Mouse (Mus musculus) brain, embryonic 18.5 days (tissue): ENCODE measurements around the gene Atp5l.
"Not testable (repeated sequence)": the region's sequence is repeated elsewhere in the genome, so short reads cannot be mapped to it uniquely, and the experiment has no call there.

Experiments
- DNase-seq: peaks from one replicate; pipeline ENCODE4 v3.0.0-alpha.2; 2012; ENCODE audit warnings: low read depth, low spot score

The Atp5l gene

DNA sequence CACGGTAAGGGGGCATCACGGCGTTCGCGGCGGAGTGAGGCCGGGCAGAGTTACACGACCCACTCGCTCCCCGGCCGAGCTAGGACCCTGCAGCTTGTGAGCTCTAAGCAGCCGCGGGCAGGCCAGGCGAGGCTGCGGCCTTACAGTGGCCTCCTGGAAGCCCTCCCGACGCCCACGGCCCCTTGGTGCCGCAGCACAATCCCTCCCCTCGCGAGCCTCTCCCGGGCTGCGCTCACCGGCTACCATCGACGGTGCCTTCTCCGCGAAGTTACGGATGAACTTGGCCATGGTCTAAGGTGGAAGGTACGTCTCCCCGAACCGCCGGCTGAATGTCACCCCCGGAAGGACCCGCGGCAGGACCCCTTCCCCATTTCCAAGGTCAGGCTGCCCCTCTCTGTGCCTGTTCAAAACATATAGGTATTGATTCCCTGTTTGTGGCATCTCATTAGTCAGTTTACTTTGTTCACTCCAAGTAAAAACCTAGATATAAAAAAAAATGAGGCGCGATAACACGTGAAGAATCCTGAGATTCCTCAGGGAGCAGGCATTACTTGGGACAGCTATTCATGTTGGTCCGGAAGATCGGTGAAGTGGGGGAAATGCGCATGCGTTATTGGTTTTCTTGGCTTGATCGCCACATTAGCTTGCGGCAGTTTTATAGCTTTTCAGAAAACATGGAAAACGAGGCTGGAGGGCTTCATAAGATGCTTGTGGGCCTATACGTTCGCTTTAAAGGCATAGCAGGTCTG, at the start of gene Atp5l:
Atp5l (minus strand) TSS at position 369 of the 749 bp plus-strand sequence.
- DNase-seq = peak; percentile 95

DNA sequence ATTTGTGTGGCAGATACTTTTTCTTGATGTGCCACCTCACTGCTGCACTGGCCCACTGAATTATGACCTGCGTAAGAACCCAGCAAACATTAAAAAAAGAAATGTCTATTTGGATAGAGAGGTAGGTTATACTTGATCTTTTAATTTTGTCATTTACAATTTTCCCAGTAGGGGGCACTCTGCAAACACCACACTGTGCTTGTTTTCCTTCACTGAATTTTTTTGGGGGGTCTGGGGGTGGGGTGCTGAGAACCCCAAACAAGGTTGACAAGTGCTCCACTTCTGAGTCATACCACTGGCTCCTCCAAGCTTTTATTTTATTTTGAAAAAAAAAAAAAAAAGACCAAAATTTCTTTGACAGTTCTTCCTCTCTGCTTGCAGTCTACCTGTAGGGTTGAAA, 48.9 kb upstream of the Atp5l start:
- no peak for DNase-seq

DNA sequence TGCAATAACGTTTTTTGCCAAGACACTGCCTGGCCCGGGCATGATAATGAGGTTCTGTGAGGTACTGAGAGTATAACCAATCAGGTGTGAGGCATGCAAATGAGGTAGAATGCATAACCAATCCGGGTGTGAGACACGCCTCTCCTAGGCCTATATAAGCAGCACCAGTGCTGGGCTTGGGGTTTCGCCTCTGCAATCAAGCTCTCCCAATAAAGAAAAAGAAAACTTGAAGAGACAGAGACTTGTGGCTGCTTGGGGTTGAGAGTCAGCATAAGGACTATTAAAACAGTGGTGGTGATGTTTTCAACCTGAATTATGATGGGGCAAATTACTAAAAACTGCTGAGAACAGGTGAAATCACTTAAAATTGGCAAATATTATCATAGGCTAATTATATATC, 47.2 kb upstream of the Atp5l start:
- DNase-seq = not testable (repeated sequence)

DNA sequence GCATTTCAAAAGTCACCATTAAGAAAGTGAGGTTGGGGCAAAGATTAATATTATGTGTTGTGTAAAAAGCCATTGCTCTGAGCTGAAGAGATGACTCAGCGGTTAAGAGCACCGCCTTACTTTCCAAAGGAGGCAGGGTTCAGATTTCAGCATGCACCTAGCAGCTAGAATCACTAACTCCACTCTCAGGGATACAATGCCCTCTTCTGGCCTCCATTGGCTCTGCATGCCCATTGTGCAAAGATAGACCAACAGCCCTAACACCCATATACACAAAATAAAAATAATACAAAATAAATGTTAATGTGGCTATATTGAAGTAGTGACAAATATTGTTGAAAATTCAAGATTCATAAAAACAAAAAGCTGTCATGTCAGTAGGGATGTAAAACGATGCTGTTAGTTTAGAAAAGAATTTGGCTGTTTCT, 46.3 kb upstream of the Atp5l start:
- DNase-seq = no peak

DNA sequence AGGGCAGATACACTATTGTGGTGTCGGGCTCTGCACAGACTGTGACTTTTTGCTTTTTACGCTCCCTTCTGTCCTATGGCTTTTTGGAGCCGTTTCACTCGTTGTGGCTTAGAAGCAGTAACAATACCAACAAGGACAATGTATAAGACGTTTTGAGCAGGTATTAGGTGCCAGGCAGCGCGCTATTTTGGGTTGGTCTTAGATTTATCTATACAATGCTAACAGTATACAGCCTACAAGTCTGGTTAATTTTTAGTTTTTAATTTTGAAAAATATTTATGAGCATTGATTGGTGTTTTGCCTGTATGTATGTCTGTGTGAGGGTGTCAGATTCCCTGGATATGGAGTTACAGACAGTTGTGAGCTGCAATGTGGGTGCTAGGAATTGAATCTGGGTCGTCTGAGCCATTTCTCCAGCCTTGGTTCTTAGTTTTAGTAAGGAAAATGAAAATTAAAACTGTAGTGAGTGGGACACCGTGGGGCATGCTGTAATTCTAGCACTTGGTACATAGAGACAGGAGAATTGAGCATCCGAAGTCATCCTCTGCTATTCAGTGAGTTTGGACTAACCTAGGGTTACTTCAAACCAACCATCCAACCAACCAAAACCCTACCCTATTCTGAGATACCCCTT, 45.4 kb upstream of the Atp5l start:
- no peak for DNase-seq

DNA sequence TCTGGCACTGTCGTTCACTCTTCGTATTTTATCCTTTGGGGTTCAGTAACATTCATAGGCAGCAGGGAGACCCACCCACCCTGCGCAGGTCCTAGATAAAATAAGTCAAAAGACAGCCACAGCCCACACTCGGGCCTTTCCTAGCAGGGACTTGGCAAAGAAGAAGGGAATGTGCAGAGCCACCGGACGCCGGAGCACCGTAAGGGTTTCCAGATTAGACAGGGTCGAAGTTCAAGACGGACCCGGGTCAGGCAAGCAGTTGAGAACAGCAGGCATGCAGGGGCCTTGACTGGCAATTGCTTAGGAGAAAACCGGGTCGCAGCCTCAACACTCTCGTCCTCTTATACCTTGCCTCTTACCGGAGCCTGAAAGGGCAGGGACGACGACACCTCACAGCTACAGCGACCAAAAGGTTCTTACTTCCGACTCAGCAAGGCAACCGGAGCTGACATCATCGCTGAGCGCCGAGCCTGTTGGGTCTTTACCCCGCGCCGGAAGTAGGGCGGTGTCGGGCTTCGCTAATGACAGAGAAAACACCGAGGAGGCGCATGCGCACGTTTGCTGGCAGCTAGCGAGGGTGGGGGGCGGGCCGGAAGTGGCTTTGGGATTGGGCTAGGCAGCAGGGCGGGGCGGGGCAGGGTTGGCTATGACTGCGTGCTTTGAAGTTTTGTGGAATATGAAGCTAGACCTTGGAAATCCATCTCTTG, 44.7 kb upstream of the Atp5l start, which contains the start of gene Ube4a:
Ube4a (minus strand) TSS at position 475 of the 707 bp plus-strand sequence.
- peak; percentile 96 for DNase-seq

DNA sequence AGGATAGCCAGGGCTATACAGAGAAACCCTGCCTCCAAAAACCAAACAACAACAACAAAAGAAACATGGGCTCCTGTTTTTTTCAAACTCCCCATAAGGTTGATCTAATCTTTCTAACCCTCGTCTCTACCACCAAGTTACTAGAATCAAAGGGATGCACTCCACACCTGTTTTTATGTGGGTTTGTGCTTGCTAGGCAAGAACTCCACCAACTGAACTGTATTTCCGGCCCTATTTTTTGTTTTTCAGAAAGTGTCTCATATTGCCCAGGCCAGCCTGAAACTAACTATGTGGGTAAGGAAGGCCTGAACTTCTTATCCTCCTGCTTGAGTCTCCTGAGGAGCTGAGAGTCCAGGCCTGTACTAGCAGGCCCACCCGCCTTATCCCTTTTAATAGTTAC, 33.9 kb upstream of the Atp5l start:
- no peak for DNase-seq

DNA sequence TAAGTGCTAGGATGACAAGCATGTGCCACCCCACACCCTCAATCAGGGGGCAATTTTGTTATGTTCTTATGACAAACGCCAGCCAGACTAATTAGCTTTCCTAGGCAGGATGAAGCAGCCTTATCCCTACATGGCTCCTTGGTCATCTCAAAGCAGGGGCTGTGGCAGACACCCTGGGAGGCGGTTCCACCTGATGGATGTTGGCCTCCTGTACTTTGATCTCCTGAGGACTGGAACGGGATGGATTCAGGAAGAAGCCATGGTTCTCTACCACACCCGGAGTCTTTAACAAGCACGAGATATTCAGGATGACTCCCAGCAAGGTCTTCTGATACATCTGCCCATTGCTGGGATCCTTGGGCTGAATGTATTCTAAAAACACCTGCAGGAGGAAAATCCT, 27.3 kb upstream of the Atp5l start:
- DNase-seq = no peak

DNA sequence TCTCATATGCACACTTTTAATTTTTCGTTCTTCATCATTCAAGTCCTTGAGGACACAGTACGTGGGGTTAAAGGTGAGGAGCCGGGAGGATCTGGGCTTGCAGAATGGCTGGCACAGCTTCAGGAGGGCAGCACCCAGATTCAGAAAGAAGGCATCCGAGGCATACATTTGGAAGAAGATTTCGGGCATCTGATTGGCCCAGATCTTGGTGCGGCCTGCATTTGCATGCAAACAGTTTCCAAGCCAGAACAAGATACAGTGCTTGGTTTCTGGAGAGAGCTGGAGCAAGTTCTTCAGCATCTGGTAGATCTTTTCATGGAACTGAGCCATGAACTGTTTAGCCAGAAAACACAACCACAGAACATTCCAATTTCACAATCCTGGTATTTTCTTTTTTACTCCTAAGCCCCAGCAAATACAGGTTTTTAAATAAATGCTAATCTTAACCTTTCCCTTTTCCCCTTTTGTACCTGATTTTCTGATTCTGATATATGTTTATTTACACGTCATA, 25.7 kb upstream of the Atp5l start:
- no peak for DNase-seq

DNA sequence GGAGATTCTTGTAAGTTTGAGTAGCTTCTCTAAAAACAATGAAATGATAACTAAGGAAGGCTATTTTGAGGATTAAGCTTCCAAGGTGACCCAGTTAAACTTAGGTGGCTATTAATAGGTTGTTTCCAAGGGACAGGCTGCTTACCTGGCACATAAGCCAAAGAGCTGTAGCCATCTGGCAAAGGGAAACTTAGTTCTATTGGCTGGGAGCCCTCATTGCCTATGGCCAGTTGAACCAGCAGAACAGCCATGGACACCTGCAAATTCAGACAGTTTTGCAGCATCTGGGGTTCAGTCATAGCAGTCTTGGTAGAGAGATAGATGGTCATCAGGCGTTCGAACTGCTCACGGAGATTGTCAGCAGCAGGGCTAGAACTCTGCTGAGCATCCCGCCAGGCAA, 21.9 kb upstream of the Atp5l start:
- DNase-seq = no peak

DNA sequence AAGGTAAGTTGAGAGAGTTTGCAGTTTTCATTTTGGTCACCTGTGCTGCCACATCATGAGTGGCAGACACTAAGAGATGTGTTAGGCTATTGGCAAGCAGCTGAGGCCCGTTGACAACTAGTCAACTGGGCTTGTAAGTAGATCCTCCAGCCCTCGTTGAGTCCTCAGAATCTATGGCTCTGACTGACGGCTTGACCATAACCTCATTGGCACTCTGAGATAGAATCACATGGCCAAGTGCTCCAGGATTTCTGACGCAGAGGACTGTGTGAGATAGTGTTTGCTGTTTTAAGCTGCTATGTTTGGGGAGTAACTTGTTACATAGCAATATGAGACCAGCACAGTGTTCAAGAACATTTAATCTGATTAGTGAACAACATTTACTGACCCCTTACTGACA, 21.2 kb upstream of the Atp5l start:
- DNase-seq = no peak

DNA sequence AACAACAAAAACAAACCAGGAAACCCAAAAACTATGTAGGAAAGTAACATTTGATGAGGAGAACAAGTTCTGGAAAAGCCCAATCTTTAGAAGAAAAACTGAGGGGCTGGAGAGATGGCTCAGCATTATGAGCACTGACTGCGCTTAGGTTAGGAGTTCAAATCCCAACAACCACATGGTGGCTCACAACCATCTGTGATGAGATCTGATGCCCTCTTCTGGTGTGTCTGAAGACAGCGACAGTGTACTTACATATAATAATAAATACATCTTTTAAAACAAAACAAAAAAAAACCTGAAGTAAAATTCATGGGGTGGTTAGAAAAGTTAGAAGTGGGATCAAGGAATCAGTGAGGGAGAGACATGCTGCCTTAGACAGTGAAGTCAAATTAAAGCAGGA, 1.0 kb upstream of the Atp5l start:
- no peak for DNase-seq

DNA sequence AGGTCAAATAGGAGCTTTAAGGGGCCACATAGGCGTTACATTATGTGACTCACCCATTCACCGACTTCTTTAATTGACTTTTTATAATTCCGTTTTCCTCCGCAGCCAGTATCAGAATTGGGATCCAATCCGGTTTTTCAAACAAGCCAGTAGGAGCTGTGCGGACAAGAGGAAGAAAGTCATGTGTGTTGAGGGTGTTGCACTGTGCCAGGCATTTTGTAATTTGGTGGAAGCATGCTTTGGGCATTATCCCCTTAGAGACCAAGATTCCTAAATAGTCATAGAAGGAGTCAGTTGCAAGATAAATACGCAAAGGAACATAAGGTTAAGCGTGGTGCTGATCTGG, 554 bp upstream of the Atp5l start:
- no peak for DNase-seq

DNA sequence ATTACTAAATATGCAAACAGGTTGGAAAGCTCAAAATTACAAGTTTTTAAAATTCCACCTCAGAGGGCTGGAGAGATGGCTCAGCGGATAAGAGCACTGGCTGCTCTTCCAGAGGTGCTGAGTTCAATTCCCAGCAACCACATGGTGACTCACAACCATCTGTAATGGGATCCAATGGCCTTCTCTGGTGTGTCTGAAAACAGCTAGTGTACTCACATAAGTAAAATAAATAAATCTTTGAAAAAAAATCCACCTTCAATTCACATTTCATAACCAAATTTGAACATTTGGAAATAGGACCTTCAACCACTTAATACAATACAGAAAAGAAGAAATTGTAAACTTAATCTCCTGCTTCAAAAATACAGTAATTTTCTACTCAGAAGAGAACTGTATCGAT, 936 bp downstream of the Atp5l start:
- no peak for DNase-seq

DNA sequence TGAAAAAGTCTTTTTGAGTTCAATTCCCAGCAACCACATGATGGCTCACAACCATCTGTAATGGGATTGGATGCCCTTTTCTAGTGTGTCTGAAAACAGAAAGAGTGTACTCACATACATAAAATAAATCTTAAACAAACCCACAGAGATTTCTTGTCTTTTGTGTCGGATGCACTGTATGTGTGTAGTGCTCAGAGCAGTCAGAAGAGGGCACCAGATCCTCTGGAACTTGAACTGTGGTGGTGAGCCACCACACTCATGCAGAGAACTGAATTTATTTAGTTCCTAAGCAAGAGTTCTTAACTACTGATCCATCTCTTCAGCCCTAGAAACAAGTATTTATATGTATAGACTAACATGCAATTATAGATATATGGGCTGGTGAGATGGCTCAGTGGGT, 4.3 kb downstream of the Atp5l start:
- DNase-seq = no peak

DNA sequence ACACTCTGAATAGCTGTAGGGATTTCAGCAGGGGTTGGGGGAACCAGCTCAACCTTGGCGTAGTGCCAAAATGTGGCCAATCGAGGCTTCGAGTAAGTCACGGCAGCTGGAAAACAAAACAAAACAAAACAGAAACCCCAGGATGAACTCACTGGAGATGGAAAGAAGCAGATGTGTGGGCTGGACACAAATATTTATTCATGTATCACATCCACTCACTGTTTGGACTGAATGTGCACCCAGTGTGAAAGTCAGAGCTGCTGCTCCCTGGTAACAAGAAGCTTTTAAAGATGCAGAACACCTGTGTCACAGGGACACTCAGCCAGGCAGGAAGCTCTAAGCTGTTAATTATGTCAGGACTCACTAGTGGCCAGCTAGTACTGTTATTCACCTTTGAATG, 5.8 kb downstream of the Atp5l start:
- DNase-seq = no peak

DNA sequence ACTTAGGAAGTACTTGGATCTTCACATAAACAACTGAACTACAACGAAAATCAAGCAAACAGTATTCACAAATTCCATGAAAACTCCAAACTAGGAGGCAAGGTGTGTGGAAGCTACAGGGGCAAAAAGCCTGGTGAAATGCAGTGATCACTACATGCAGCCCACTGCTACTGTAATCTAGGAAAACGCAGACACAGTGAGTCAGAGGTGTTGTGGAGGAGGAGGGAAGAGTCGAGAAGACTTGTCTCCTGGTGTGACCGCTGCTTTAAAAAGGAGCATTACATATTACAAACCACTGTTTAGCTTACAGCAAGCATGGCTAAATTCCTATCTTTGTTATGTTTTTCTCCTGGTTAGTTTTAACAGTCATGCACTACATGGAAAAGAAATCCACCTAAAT, 9.2 kb downstream of the Atp5l start:
- DNase-seq = no peak

DNA sequence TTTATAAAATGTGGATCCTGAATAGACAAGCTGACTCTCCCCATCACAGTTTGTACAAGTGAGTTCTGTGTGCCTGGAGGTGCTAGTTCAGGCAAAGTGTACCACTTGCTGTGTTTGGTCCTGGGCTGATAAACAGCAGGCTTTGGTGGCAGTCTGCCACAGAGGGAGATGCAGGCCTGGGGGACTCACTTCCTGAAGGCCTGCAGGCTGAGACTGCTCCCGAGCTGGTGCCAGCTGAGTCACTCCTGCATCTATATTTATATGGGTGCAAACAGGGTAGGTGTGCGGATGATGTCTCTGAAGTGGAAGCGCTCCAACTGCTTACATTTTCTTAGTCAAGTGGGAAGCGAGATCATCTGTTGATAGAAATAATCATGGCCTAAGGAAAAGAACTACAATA, 14.9 kb downstream of the Atp5l start:
- DNase-seq = no peak

DNA sequence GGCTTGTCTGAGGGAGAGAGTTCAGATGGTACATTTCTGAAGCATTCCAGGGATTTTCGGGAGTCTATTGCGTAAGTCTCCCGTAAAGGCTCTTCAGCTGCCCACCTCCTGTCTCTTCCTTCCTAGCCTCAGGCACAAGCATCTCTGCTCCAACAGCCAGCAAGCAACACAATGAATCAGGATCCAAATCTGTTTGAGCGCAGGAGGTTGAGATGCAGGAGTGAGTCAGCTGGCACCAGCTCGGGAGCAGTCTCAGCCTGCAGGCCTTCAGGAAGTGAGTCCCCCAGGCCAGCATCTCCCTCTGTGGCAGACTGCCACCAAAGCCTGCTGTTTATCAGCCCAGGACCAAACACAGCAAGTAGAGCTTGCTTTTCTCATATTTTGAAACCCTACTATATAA, 15.6 kb downstream of the Atp5l start:
- no peak for DNase-seq

DNA sequence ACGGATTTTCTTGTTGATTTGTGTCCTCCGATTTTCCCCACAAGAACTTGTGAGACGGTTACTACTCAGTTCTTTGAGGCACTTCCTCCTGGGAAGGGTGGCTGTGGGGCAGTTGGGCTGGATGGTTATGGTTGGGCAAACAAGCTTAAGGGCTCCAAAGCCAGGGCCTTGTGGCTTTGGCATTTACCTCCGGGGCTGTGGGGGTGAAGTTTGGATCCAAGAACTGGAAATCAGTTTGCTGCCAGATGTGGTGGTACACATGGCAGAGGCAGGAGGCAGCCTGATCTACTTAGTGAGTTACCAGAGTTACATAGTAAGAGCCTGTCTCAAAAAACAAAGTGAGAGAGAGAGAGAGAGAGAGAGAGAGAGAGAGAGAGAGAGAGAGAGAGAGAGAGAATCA, 16.7 kb downstream of the Atp5l start:
- no peak for DNase-seq

DNA sequence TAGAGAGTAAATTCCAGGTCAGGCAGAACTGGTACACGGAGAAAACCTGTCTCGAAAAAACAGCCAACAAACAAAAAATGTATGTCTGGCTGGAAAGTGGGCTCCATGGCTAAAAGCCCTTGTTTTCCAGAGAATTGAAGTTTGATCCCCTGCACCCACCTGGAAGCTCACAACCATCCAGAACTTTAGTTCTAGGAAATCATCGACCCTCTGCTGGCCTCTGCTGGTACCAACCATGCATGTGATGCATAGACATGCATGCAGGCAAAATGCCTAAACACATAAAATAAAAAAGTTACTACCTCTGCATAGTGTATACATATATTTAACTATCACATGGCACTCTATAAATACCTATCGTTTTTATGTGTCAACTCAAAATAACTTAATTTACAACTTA, 20.1 kb downstream of the Atp5l start:
- no peak for DNase-seq

DNA sequence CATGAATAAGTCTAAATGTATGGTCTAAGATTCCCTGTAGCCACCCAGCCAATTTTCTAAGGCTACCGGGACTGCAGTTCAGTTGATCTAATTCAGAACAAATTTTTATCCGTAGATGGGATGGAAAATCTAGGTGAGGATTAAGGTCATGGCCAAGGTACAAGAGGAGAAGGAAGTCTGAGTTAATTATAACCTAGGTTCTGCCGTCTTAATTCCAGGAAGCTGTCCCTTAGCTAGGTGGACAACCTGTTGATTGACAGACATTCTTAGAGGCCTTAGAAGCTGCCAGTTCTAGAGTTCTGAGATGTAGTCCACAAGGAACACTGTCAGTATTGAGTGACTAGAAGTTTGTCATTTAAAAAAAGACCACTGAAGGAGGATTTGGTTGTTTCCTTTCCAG, 20.8 kb downstream of the Atp5l start:
- DNase-seq = no peak

DNA sequence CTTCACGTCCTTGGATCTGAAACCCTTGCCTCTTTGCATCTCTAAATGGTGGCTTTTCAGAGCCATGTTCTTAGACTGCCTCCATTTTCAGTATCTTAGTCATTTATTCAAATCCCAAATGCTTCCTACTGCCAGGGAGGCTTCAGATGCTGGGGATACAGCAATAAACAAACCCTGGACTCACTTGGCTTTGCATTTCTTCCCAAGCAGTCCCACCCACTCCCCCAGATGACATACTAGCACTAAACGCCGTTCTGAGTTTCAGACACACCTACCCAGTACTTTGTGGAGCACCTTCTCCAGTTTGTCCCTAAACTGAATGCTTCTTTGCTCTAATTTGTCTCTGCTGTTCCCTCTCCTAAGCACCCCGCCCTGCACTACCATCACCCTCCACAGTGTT, 23.5 kb downstream of the Atp5l start:
- DNase-seq = no peak
